Mouse (Mus musculus): ENCODE measurements at regions not wholly inside any gene's neighbourhood (a gene's known extent, or its start where the extent isn't known, plus 50 kb on each side); places are given as distances from the start of the nearest gene placed in this dataset.

- peak; percentile 66 for DNase-seq (ENCODE audit: low read depth)
Measured at GRCm38 (mm10) chr17:45866876-45867652, 133.4 kb upstream of the 1600014C23Rik start.

- DNase-seq (ENCODE audit: low read depth): no peak
Measured at GRCm38 (mm10) chr17:45866346-45866745, 132.7 kb upstream of the 1600014C23Rik start.

- no peak for DNase-seq (ENCODE audit: low read depth)
Measured at GRCm38 (mm10) chr17:45865944-45866343, 132.3 kb upstream of the 1600014C23Rik start.

- no peak for DNase-seq (ENCODE audit: low read depth)
Measured at GRCm38 (mm10) chr17:45863471-45864205, 130.0 kb upstream of the 1600014C23Rik start.

- DNase-seq (ENCODE audit: low read depth): no peak
Measured at GRCm38 (mm10) chr17:45863031-45863430, 129.4 kb upstream of the 1600014C23Rik start.

GRCm38 (mm10) chr17:45859441-45859840 is 125.8 kb upstream of the 1600014C23Rik start:
- peak; percentile 60 for DNase-seq (ENCODE audit: low read depth)

GRCm38 (mm10) chr17:45853931-45854653 is 120.4 kb upstream of the 1600014C23Rik start:
- DNase-seq (ENCODE audit: low read depth): no peak

- peak; percentile 68 for DNase-seq (ENCODE audit: low read depth)
Measured at GRCm38 (mm10) chr17:45852402-45852801, 118.8 kb upstream of the 1600014C23Rik start.

- peak; percentile 46 for DNase-seq (ENCODE audit: low read depth)
Measured at GRCm38 (mm10) chr17:45851723-45852396, 118.2 kb upstream of the 1600014C23Rik start.

- peak; percentile 80 for DNase-seq (ENCODE audit: low read depth)
Measured at GRCm38 (mm10) chr17:45850976-45851375, 117.3 kb upstream of the 1600014C23Rik start.

GRCm38 (mm10) chr17:45850174-45850573 is 116.5 kb upstream of the 1600014C23Rik start:
- no peak for DNase-seq (ENCODE audit: low read depth)

GRCm38 (mm10) chr17:45848605-45849004 is 115.0 kb upstream of the 1600014C23Rik start:
- DNase-seq (ENCODE audit: low read depth): peak; percentile 56

GRCm38 (mm10) chr17:45847701-45848378 is 114.2 kb upstream of the 1600014C23Rik start:
- no peak for DNase-seq (ENCODE audit: low read depth)

- no peak for DNase-seq (ENCODE audit: low read depth)
Measured at GRCm38 (mm10) chr17:45845832-45846231, 112.2 kb upstream of the 1600014C23Rik start.

- DNase-seq (ENCODE audit: low read depth): peak; percentile 34
Measured at GRCm38 (mm10) chr17:45836731-45837130, 103.1 kb upstream of the 1600014C23Rik start.

- DNase-seq (ENCODE audit: low read depth): peak; percentile 66
Measured at GRCm38 (mm10) chr17:45836253-45836652, 102.6 kb upstream of the 1600014C23Rik start.

- DNase-seq (ENCODE audit: low read depth): no peak
Measured at GRCm38 (mm10) chr17:45834518-45835071, 101.0 kb upstream of the 1600014C23Rik start.

GRCm38 (mm10) chr17:45830324-45830723 is 96.7 kb upstream of the 1600014C23Rik start:
- DNase-seq (ENCODE audit: low read depth): no peak

- no peak for DNase-seq (ENCODE audit: low read depth)
Measured at GRCm38 (mm10) chr17:45829571-45829970, 95.9 kb upstream of the 1600014C23Rik start.

- no peak for DNase-seq (ENCODE audit: low read depth)
Measured at GRCm38 (mm10) chr17:45828843-45829242, 95.2 kb upstream of the 1600014C23Rik start.

GRCm38 (mm10) chr17:45828284-45828824 is 94.7 kb upstream of the 1600014C23Rik start:
- DNase-seq (ENCODE audit: low read depth): no peak

All from NIH3T3 (cell line).